Mouse (Mus musculus): ENCODE results near the gene Plvap.

Gene Plvap

DNA sequence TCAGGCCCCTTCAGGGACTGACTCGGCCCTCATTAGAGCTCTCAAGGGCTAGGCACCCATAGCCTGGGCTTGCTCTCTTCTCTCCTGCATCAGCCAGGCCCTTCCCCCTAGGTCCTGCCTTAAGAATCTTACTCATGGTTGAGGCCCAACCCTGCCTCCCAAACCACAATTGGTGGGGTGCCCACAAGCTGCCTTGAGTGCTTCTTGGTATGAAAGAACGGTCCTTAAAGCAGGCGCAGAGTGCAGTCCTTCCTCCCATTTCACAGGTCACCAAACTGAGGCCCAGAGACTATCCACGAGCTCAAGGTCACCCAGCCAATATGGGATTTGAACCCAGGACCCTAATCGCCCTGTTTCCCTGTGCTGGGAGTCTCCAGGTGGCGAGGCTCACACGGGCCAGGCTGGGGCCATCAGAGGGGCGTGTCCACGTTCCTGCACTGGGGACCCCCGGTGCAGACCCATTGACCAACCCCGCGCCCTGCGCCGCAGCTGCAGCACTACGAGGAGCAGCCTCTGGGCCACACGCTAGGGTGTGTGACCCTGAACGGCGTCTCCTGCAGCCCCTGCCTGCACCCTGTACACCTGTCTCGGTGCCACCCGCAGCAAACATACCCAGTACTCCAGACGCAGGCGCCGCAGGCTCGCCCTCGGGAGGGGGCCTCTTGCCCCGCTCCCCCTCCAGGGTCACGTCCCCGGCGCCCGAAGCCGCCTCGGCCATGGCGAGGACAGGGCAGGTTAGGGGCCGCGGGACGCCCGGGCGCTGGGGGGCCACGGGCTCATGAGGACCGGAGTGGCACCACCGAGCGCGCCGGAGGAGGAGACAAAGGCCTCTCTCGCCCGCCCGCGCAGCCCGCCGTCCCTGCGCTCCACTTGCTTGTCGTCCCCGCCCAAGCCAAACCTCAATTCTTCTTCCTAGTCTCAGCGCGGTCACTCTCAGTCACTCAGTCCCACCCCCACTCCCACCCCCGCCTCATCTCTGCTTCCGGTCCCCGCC is 26.1 kb downstream of the Plvap start, which contains the start of gene Ano8:
Gene Ano8, minus strand, starts transcription at position 822 of the 994 bp plus-strand sequence.
- peak; percentile 84 for DNase-seq

DNA sequence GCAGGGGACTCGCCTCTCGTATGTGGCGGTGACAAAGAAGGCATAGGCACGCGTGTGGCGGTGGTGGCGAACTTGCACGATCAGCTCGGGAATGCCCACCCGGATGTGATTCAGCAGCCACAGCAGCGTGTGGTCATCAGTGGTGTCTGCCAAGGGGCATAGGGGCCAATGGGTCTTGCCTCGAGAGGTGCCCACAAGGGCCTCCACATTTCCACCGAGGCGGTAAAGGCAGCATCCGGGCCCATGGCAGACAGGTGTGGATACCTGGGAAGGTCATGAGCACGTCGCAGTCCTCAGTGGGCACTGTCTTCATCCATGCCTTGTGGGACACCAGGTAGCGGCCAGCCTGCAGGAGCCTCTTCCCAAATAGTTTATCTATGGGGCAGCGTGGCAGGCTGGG is 26.8 kb downstream of the Plvap start:
- no peak for DNase-seq

DNA sequence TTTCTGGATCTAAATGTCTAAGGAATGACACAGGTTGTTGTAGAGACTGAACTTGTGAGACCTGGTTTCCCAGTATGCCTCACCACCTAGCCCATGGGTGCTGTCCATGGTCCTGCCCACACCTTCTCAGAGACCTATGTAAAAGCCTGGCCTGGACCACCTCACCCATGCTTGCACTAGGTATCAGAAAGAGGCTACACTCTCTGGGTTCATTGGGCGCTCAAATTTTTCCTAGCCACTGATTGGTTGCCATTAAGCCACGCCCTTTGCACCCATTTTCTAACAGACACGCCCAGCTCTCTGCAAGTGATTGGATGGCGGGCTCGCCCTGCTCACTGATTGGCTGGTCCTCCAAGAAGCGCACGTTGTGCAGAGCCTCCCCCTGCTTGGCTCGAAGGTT is 27.6 kb downstream of the Plvap start:
- peak; percentile 63 for DNase-seq

DNA sequence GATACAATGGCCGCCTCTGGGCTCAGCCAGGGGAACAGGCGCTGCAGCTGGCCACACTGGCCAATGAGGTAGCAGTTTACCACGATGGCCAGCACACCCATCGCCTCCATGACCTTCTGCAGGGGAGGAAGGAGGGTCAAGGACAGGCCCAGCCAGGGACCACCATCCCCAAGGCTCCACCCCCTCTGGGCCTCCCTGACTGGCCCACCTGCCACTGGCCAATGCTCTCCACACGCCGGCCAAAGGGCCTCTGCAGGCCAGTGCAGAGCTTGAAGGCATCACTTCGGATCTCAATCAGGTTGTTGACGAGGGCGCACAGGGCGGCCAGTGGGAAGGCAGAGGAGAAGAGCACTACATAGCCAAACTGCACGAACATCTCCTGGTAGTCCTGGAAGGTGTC is 32.6 kb downstream of the Plvap start:
- no peak for DNase-seq

DNA sequence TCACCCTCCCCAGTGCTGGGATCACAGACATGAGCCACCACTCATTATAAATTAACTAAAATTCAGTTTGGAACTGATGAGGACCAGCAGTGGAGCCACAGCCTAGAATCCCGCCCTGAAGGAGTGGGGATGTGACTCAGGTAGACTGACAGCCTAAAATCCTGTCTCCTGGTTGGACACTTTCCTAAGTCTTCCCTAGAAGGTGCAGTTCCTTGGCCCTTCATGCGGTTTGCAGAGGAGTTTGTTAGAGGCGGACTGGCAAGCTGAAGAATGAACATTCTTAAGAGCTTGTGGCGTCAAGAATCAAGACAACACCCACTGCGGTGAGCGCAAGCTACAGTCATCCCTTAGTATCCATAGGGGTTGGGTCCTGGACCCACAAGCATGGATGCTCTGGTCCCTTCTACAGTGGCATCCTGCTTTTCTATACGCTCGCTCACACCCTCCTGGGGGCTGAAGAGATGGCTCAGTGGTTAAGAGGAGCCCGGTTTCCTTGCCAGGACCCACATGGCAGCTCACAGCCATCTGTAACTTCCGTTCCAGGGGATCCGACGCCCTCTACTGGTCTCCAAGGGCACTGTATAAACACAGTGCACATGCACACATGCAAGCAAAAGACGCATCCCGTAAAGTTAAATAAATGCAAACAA is 34.2 kb downstream of the Plvap start:
- no peak for DNase-seq

DNA sequence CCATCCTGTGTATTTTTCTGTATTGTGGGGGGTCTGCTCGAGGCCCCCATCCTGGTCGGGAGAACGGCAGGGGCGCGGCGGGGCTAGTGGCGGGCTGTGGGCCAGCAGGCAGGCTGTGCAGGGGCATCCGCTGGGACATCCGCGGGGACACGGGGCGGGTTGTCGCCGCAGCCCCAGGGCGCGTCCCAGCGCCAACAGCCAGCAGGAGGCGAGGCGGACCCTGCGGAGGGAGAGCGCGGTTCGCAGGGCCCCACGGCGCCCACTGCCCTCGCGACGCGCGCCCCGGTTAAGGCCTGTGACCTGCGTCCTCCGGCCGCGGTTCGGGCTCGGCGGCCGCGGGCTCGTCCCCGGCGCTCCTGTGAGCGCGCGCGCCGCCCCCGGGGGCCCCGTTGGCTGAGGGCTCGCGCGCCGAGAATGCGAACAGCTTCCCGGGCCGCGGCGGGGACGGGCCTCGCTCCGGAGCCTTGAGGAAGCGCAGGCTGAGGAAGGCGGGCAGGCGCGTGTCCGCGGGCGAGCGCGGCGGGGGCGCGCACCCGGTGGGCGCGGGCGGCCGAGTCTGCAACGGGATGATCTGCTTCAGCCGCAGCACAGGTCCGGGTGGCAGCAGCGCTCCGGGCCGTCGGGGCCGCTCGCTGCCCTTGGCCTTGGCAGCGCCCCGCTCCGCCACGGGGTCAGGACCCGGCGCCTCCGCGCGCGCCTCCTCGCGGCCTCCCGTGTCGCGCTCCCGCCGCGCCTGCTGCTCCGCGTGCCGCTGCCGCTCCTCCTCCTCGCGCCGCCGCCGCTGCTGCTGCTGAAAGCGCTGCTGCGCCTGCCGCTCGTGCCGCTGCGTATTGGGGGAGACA is 35.2 kb downstream of the Plvap start:
- peak; percentile 79 for DNase-seq

DNA sequence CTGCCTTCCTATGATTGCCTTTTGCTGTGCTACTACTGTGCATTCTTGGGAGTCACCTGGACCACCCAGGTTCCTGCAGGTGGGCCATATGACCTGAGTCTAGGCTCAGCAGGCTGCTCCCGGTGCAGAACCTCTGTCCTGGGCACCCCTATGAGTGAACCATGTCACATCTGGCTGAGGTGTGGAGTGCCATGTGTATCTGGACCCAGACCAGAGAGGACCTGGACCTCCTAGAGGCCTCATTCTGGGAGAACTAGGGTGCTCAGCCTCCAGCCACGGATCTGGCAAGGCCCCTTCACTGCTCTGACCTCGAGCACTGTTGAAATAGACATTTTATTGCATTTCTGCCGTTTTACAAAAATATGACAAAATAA is 35.9 kb downstream of the Plvap start:
- no peak for DNase-seq

DNA sequence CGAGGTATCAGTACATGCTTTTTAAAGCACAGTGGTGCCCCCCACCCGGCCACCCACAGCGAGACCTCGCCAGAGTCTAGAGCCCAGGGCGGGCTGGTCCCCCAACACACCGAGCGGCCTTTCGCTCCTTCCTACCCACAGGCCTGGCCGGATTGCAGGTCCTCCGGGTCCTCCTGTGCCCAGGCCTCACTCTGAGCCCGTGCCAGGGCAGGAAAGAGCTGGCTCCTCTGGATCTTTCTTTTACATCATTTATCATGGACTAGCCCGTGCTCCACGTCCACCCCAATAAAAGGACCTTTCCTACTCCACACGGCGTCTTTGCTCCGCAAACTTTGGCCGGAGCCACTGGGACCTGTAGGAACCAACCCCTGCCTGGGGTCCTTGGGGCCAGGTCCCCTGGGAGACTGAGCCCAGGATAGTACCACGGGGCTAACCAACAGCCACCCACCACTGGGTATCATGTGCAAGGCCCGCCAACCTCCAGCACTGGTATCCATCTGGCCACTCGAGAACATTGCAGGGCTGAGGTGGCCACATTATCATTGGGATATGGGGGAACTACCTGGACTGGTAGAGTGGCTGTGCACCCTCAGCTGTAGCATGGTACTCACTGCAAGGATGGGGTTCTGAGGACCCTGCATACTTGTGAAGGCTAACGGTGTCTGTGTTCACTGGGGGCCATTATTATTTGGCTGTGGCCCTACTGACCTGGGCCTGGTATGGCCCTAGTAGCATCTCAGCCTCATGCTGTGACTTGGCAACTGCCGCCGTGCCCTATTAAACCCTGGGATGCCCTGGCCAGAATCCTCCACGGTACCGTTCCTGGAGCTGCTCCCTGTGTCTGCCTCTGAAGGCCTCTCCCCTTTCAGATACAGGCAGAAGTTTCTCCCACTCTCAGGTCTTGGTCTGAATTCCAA is 36.5 kb downstream of the Plvap start:
- DNase-seq: no peak

DNA sequence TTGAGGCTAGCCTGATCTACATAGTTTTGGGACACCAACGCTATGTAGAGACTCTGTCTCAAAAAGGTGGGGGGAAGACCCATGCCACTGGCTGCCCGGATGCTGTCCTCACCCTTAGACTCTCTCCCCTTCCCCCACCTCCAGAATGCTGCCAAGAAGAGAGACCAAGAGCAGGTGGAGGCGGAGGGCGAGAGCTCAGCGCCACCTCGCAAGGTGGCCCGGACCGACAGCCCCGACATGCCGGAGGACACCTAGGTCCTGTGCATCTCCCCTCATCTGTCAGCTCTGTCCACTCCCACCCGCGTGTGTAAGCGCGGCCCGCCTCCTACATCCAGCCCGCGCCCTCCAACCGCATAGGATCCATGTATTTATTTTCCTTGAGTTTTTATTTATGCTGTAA is 37.2 kb downstream of the Plvap start:
- no peak for DNase-seq

DNA sequence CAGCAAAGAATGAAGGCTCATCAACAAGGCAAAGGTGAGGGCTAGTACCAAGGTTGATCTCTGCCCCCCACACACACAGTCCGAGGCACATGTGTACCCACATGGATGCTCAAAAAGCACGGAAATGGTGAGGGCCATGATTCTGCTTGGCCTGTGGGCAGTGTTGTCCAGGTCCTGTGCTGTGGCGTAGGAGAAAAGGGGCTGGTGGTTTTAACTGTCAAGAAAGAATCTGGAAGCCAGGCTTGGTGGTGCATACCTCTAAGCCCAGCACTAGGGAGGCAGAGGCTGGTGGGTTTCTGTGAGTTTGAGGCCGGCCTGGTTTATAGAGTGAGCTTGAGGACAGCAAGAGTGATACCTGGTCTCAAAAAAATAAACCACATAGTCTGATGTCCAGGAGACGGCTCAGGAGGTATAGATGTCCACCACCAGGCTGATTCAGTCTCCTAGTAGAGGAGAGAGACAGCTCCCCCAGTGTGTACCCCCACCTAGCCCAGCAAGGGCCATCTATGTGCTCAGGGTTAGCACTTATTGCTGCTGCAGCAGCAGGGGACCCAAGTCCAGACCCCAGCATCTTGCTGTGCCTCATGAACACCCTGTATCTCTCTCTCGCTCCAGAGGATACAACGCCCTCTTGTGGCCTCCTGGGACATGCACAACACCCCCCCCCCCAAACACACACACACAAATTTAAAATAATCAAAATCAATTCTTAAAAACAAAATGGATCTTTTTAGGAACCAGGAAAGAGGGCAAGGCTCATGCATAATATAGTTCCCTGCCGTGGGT is 38.8 kb downstream of the Plvap start:
- DNase-seq: no peak

DNA sequence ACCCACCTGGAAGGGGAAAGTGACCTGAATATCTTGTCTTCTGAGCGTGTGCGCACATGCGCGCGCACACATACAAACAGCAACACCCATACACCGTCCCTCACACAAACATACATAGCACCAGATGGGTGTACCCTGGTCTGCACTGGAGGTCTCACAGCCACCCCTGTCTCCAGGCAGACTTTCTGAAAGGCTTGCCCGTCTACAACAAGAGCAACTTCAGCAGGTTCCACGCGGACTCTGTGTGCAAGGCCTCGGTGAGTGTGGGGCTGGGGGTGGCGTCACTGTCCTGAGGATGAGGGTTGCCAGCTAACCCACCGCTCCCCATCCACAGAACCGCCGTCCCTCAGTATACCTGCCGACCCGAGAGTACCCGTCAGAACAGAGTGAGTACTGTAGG is 39.7 kb downstream of the Plvap start:
- DNase-seq: no peak

DNA sequence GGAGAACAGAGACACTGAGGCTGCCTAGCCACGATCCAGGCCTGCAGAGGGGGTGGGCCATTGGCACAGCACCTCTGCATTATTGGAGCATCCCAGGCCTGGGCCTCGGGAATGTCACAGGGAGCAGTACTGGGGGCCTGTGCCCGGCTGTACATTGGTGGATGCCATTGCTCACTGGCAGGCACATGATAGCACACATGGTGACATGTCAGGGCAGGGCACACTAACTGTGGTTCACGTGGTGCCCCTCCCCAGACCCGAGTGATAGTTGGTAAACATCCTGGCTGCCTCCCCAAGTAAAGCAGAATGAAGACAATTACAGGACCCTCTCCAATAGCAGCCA is 40.7 kb downstream of the Plvap start:
- DNase-seq: no peak

DNA sequence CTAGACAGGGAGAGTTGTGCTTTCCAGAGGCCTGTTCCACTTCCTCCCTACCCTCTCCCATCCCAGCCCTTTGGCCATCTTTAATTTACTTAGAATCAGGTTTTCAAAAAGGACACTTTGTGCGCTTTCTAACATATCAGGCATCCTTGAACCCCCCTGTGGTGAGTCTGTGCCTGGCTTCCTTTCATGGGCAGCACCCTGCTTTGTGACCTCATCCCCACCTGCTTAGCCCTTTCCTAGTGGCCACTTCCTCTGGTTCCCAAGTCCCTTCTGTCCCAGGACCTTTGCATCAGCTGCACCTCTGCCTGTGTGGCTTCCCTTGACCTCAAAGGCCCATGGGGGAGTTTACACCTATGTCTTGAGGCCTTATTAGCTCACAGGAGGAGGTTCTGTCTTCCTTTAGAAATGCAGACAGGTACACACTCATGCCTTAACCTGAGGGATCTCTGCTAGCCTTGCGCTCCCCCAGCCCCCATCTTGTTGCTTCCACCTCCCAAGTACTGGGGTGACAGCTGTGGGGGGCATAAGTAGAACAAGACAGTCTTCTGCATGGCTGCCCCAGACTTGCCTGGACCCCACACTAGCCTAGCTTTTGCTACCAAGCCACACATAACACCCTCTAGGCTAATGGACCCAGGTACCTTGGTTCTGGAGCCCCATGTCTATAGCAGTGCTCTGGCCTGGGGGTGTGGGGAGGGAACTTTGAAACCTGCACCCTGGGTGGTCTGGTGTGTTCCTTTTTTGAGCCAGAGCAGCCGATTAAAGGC is 41.2 kb downstream of the Plvap start:
- DNase-seq: no peak

DNA sequence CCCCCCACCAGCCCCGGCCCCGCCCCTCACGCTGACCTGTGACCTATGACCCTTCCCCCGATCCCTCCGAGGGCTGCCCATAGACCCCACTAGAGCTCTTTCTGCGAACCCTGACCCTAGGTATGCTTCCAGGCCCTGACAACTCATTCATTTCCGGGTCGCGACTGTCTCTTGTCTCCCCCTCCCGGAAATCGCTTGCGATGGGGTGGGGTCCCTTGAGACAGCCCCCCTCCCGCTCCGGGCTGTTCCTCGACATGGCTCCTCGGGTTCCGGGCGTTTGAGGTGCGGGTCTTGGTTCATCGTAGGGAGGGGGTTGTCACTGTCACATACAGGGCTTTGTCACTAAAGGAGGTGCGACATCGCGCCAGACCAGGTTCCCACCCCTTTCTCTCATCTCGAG is 42.1 kb downstream of the Plvap start:
- peak; percentile 33 for DNase-seq

DNA sequence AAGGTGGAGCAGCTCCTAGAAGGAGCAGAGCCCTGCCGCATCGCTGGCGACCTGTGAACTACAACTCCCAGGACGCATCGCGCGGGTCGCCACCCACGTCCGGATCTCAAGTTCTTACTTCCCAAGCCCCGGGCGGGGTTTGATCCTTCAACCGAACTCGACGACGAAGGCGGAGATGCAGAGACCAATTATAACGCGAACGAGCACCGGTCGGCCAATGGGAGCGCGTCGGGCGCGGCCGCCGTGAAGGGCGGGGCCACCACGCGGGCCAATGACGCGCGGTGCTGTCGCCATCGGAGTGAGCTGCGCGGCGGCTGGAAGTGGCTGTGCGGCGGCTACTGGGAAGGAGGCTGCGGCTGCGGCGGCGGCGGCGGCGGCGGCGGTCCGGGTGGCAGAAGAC is 42.6 kb downstream of the Plvap start, which contains the start of gene Dda1:
Gene Dda1, plus strand, starts transcription at position 284 of the 400 bp plus-strand sequence.
- DNase-seq: peak; percentile 97

DNA sequence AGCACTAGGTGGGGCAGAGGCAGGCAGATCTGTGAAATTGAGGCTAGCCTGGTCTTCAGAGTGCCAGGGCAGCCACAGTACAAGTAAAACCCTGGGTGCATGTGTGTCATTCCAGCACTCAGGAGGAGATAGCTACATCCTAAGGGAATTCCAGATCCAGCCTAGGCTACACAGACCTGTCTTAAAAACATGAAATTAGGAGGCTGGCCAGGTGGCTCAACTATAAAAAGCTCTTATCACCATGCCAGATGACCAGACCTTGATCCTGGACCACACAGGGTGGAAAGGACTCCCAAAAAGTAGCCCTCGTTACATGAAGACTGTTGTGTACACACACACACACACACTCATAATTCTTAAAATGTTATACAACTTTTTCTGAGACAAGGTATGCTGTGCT is 43.6 kb downstream of the Plvap start:
- DNase-seq: no peak

DNA sequence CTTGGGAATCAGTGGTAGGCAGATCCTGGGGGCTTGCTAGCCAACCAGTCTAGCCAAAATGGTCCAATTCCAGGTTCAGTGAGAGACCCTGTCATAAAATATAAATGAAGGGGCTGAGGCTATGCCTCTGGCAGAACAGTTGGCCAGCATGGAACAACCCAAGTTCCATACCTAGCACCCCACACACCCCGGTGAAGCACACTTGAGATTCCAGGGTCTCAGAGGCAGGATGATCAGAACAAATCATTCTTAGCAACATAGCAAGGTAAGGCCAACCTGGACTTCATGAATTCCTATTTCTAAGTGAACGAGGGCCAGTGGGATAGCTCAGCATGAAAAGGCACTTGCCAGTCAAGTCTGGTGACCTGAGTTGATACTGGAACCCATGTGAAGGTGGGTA is 44.4 kb downstream of the Plvap start:
- no peak for DNase-seq

DNA sequence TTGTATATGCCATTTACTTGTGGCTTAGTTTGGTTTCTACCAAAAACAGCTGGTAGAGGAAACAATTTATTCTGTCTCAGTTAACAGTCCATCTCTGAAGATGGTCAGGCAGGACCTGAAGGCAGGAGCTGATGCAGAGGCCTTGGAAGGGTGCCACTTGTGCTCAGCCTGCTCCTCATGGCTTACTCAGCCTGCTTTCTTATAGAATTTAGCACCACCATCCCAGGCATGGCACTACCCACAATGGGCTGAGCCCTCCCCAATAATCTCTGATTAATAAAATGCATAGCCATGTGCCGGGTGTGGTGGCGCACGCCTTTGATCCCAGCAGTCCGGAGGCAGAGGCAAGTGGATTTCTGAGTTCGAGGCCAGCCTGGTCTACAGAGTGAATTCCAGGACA is 45.4 kb downstream of the Plvap start:
- no peak for DNase-seq

DNA sequence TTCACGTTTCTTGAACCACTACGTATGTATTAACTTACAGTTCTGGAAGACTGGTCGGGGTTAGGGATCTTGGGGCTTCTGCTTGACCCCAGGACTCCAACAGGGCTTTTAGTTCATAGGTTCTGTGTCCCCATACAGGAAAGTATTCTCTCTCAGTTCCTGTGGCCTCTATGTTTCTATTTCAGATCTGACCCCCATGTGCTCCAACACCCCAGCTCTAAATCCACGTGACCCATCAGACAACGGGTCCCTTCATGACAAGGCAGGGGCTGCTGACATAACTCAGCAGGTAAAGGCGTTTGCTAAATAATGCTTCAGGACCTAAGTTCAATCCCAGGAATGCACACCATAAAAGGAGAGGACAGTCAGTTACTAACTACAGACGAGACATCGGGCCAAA is 45.8 kb downstream of the Plvap start:
- DNase-seq: no peak
